ENCODE assay signal across 8 mouse cellular contexts in genomic region chr13:95325080-95325906, GRCm38 (mm10). TPM values are rescaled to one million over a fixed set of nuclear protein-coding genes. Genes with fewer than 3 reads are reported as not detected.
DNase-seq lines count a peak whose midpoint lies in the region; ATAC-seq and TF ChIP-seq lines count a peak whose summit lies in the region.

No protein-coding gene starts in this region.

- peak; percentile 75 for ATAC-seq in forebrain, postnatal 0 days

- H3K4me3 ChIP-seq in E14TG2a.4 (replicated peaks; ENCODE audit: low read length) = peak overlapping the region; percentile 82
- peak overlapping the region; percentile 75 for H3K4me3 ChIP-seq in forebrain, postnatal 0 days (ENCODE audit: low read depth, low read length)
- H3K4me3 ChIP-seq in hindbrain, embryonic 10.5 days = peak overlapping the region; percentile 91

- H3K27ac ChIP-seq in forebrain, postnatal 0 days (ENCODE audit: low read depth, low read length) = peak overlapping the region; percentile 94
- H3K27ac ChIP-seq in hindbrain, embryonic 10.5 days = peak overlapping the region; percentile 100

- no peak for TF ChIP-seq CTCF in E14TG2a.4 (conservative IDR thresholded peaks at IDR 0.05; ENCODE audit: low read length)
- no peak for TF ChIP-seq CTCF in forebrain, postnatal 0 days (IDR thresholded peaks at IDR 0.05; ENCODE audit: low read depth)

- DNase-seq in c-Kit-positive CD71-negative TER-119-negative erythroid progenitor cells, embryonic 14.5 days (ENCODE audit: low read depth) = peak; percentile 56
- no peak for DNase-seq in forebrain, postnatal 0 days
- peak; percentile 79 for DNase-seq in hindbrain, embryonic 10.5 days (ENCODE audit: low spot score)
- peak; percentile 75 to 76 for DNase-seq in layer of hippocampus, postnatal 14 days (ENCODE audit: low spot score in 2 of 2)
- peak; percentile 68 for DNase-seq in lung, postnatal 36 days
- peak; percentile 50 for DNase-seq in retina, postnatal 7 days (ENCODE audit: low read depth, low spot score)
- DNase-seq in urinary bladder, postnatal 14 days (ENCODE audit: low spot score) = peak; percentile 73

- H3K27me3 ChIP-seq in E14TG2a.4 (ENCODE audit: insufficient read depth, low read length) = no peaks in the 10 kb centered on the region
- no peaks in the 10 kb centered on the region for H3K27me3 ChIP-seq in forebrain, postnatal 0 days (ENCODE audit: insufficient read depth, low read length)
- H3K27me3 ChIP-seq in hindbrain, embryonic 10.5 days (ENCODE audit: insufficient read depth, poor library complexity, severe bottlenecking) = no peaks in the 10 kb centered on the region

- no peaks in the 10 kb centered on the region for H3K36me3 ChIP-seq in E14TG2a.4 (ENCODE audit: insufficient read depth, low read length)
- H3K36me3 ChIP-seq in forebrain, postnatal 0 days (ENCODE audit: insufficient read depth) = no peaks in the 10 kb centered on the region
- H3K36me3 ChIP-seq in hindbrain, embryonic 10.5 days = 0 out of 2 replicates have a peak, but pooled peaks cover 5% of the 10 kb centered on the region

- 2% methylated on average over 63 of the region's 63 CpGs for WGBS in forebrain, postnatal 0 days
- WGBS in hindbrain, embryonic 10.5 days = under 1% methylated on average over 63 of the region's 63 CpGs

- H3K4me2 ChIP-seq in forebrain, postnatal 0 days (ENCODE audit: low read depth) = peak overlapping the region; percentile 63

- no peaks in the 10 kb centered on the region for H3K9me3 ChIP-seq in E14TG2a.4 (ENCODE audit: low read length)
- no peaks in the 10 kb centered on the region for H3K9me3 ChIP-seq in forebrain, postnatal 0 days (ENCODE audit: low read length)
- no peaks in the 10 kb centered on the region for H3K9me3 ChIP-seq in hindbrain, embryonic 10.5 days

- H3K9ac ChIP-seq in forebrain, postnatal 0 days = peak overlapping the region; percentile 96

- H3K4me1 ChIP-seq in E14TG2a.4 (replicated peaks; ENCODE audit: low read depth, low read length) = peaks cover 55% of the 10 kb centered on the region
- peaks cover 10% of the 10 kb centered on the region for H3K4me1 ChIP-seq in forebrain, postnatal 0 days (ENCODE audit: insufficient read depth)
- H3K4me1 ChIP-seq in hindbrain, embryonic 10.5 days (replicated peaks) = peaks cover 25% of the 10 kb centered on the region

RNA-seq across cellular contexts. Expression of gene Zbed3, which starts 1.9 kb away (rescaled TPM):
- total RNA-seq in forebrain, postnatal 0 days (2014; rRNA removed) = 11.1 and 15.8 TPM in 2 replicates
- polyA plus RNA-seq in forebrain, postnatal 0 days (2015; fragmentation: Nextera tagmentation; extraction: Ambion mirVana) = 30.8 and 31.4 TPM in 2 replicates
- 54.6 and 63.3 TPM in 2 replicates for polyA plus RNA-seq in hindbrain, embryonic 10.5 days (2016; fragmentation: Nextera tagmentation; extraction: Ambion mirVana)
- 10 to 100 TPM; 16.9 to 19.1 TPM for total RNA-seq in layer of hippocampus, postnatal 14 days (2021)

RNA-seq across cellular contexts. Expression of gene Aggf1, which starts 49.9 kb away (rescaled TPM):
- 34.3 and 36.5 TPM in 2 replicates for total RNA-seq in forebrain, postnatal 0 days (2014; rRNA removed)
- polyA plus RNA-seq in forebrain, postnatal 0 days (2015; fragmentation: Nextera tagmentation; extraction: Ambion mirVana) = 31.0 and 32.8 TPM in 2 replicates
- polyA plus RNA-seq in hindbrain, embryonic 10.5 days (2016; fragmentation: Nextera tagmentation; extraction: Ambion mirVana) = 37.4 and 39.9 TPM in 2 replicates
- total RNA-seq in layer of hippocampus, postnatal 14 days (2021) = 10 to 100 TPM; 44.1 to 45.5 TPM
